Mouse (Mus musculus) 3134 (cell line): ENCODE results near the gene Lrrc66.

Experiments
- DNase-seq: peaks from one replicate; pipeline ENCODE4 v3.0.0-alpha.2; 2011; ENCODE audit warnings: low spot score; ENCODE audit not compliant: insufficient read length; ENCODE audit errors: extremely low read depth

The Lrrc66 gene

DNA sequence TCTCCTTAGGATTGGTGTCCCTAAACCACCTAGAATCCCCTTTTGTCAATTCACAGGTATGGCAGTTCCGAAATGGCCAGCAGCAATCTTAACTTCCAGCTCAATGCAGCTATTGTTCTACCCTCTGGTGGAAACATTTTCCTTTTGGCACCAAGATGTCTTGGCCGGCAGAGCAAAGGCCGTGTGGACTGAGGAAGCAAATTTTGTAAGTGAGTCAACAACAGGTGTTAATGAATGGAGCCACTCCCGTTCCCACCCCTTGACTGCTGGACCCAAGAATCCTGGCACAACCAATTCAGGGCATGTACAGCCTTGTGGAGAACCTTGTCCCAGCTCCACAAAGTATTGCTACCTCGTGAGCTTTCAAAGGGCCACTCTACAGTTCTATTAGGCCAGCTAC is 66.2 kb downstream of the Lrrc66 start:
- no peak for DNase-seq

GRCm38 (mm10) chr5:73564038-73564437 is 68.3 kb downstream of the Lrrc66 start:
- DNase-seq: no peak

DNA sequence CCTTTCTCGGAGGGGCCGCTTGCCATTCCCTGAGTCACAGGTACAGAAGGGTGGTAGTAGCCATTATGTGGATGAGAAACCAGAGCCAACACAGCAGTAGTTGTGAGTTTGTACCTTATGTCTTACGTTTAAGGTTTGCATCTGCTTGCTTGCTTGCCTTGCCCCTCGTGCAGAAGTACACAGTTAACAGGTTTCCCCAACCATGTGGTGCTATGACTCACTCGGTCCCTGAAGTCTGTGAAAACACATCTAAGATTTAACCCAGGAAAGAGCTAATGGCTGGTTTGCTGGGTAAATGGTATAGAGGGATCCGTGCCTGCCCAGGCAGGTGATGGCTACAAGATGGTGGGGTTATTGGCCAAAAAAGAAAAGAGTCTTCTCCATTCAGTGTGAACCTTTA is 73.6 kb downstream of the Lrrc66 start:
- no peak for DNase-seq

DNA sequence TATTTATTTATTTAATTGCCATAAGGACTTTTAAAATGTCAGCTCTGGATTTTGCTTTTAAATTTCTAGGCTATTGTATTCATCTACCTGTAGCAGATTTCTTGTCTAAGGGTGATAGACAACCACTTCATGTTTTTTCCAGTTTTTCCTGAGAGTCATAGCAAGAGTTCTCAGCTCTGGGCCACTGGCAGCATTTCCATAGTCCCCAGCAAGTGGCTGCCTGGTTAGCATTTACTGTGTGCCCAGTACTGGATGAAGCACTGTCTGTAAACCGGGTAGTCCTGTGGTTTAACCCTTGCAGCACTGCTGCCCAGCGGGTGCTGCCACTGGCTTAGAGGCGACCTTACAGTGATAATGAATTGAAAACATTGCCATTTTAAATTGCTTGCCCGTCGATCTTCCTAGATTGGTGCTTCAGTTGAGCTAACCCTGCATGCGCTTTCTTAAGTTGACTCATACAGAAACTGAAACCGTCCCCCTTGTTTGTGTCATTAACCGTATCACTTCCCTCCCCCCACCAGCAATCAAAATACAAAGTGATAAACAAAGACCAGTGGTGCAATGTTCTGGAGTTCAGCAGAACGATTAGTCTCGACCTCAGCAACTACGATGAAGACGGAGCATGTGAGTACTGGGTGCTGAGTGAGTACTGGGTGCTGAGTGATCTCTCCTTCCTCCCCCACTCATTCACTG is 75.4 kb downstream of the Lrrc66 start:
- no peak for DNase-seq
